Mouse (Mus musculus): ENCODE measurements at regions not wholly inside any gene's neighbourhood (a gene's known extent, or its start where the extent isn't known, plus 50 kb on each side); places are given as distances from the start of the nearest gene placed in this dataset.
A peak's percentile ranks its signal among the peaks of the same experiment; 100 is the strongest.

GRCm38 (mm10) chr12:71481371-71481770 is 171.7 kb downstream of the Dact1 start:
- no peak for DNase-seq (ENCODE audit: low read depth, low spot score)

DNA sequence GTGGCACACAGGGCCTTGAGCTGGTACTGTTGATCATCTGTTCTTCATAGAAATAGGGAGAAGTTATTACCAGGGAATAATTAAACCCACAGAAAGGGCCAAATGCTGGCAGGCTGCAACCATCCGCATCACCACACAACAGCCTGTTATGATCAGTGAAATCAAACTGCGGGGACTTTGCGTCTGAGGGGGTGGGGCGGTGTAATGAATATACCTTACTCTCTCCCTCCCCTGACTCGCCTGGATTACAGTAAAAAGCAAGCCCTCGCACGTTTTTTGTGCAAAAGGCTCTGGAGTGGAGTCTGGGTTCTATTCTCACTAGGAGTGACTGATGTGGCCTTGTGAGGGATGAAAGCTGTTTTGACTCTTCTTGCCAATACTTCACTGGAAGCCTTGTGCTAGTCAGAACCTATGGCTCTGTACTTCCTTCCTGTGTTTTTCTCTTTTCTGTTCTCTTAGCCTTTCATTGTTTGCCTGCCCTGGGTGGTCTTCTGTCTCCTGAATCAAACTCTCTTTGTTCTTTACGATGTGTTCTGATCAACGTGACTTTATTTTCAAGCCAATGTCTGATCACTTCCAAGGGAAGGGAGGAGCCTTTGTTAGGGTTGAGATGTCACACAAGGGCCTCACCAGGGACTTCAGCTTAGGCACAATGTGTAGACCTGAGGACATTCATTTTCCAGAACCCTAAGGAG is 172.4 kb downstream of the Dact1 start:
- DNase-seq (ENCODE audit: low read depth, low spot score): peak; percentile 69

- DNase-seq (ENCODE audit: low read depth, low spot score): no peak
These were observed 172.9 kb downstream of the Dact1 start for GRCm38 (mm10) chr12:71482619-71483018.

GRCm38 (mm10) chr12:71483536-71484165 is 174.0 kb downstream of the Dact1 start:
- no peak for DNase-seq (ENCODE audit: low read depth, low spot score)

DNA sequence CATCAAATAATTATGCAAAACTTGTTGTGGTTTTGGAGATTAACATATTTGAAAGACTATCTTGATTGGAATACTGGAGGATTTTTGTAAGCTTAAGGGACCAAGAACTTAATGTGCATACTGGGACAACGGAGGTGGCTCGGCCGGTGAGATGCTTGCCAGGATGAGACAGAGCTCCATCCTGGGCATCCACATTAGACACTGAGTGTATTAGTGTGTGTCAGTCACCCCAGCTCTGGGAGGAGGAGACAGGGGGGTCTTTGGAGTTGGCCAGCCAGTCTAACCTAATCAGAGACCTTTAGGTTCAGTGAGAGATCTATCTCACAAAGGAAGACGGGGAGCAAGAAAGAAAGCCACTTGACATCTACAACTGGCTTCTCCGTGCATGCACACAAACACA is 174.6 kb downstream of the Dact1 start:
- no peak for DNase-seq (ENCODE audit: low read depth, low spot score)

- no peak for DNase-seq (ENCODE audit: low read depth, low spot score)
These were observed 176.4 kb downstream of the Dact1 start for GRCm38 (mm10) chr12:71486078-71486477.

DNA sequence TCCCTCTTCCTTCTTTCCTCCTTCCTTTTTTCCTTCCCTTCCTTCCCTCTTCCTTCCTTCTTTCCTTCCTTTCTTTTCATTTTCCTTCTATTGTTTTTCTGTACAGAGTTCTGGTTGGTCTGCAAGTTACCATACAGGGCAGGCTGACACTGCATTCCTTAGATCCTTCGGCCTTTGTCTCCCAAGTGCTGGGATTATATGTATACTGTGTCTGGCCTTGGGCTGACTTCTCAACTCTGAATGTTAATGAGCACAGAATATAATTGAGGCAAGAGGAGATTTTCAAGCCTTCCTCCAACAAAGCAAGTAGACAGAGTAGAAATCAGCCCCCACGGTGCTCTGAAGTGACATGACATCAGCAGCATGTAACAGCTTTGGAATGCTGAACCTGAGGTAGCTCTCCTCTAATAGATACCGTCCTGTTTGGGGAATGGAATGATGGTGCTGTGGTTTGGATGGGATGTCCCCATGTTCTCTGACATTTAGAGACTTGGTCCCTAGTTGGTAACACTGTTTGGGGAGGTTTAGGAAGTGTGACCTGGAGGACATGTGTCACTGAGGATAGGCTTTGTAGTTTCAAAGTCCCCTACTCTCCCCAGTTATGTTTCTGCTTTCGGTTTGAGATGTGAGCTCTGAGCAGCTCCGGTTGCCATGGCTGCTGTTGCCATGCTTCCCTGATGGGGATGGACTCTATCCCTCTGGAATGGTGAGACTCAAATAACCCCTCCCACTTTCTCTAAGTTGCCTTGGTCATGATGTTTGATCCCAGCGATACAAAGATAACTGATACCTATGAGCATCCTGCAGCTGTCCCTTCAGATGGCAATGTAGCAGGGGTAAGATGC is 178.1 kb downstream of the Dact1 start:
- no peak for DNase-seq (ENCODE audit: low read depth, low spot score)

- no peak for DNase-seq (ENCODE audit: low read depth, low spot score)
These were observed 179.6 kb downstream of the Dact1 start for GRCm38 (mm10) chr12:71489295-71489694.

DNA sequence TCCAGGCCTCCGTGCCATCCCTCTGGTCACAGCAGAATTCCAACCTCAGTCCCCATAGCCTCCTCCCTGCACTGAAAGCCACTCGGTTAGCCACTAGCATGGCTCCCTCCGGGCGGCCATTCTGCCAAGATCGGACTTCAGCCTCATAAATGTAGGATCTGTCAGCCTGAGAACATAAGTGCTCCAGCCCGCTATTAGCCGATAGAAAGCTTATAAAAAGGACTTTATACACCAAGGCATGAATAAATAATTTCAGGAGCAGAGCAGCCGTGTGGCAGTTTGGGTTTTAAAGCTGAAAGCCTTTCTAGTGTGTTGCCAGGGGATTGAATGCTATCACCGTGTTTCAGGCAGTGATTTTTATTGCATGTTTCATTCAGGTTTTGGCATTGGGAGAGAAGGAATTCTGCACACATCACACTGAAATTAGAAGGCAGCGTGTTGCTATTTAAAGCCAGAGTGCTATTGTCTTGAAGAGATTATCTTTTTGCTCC is 185.2 kb downstream of the Dact1 start:
- no peak for DNase-seq (ENCODE audit: low read depth, low spot score)

GRCm38 (mm10) chr12:71498246-71499029 is 188.8 kb downstream of the Dact1 start:
- no peak for DNase-seq (ENCODE audit: low read depth, low spot score)

DNA sequence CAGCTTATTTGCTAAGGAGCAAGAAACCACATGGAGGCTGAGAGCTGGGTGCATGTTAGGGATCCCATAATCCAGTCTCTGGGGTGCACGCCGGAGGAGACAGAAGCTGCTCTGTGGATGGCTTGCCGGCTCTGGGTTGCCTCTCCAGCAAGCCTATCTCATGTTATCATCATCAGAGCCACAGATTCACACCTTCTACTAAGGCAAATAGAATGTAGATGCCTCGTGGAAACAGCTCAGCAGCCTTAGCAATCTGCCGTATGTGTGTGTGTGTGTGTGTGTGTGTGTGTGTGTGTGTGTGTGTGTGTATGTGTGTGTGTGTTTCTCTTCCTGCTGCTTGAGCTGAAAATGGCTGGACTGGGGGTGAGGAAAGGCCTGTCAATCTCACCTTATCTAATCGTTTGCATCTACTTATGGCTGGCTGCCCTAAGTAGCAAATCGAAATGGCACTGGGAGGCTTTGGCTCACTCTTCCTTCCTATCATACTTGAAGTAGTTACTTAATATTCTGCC is 191.7 kb downstream of the Dact1 start:
- no peak for DNase-seq (ENCODE audit: low read depth, low spot score)

GRCm38 (mm10) chr12:71503265-71503664 is 193.6 kb downstream of the Dact1 start:
- peak; percentile 60 for DNase-seq (ENCODE audit: low read depth, low spot score)

DNA sequence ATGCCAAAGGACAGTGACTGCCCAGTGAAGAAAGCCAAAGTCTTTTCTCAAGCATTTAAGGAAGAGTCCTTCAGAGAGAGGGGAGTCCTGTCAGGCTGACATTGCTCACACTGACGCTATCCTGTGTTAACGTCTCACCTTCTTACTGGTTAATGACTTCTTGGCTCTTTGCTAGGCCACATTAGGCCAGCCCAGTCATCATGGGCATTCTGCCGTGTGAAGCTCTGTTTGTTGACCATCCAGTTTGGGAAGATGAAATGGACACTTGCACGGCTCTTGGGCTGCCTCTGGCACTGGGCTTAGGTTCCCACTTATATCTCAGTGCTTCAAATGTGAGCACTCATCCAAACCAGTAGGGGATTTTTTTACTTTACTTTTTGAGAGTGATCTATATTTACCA is 196.5 kb downstream of the Dact1 start:
- no peak for DNase-seq (ENCODE audit: low read depth, low spot score)

GRCm38 (mm10) chr12:71506716-71507115 is 197.0 kb downstream of the Dact1 start:
- DNase-seq (ENCODE audit: low read depth, low spot score): no peak

DNA sequence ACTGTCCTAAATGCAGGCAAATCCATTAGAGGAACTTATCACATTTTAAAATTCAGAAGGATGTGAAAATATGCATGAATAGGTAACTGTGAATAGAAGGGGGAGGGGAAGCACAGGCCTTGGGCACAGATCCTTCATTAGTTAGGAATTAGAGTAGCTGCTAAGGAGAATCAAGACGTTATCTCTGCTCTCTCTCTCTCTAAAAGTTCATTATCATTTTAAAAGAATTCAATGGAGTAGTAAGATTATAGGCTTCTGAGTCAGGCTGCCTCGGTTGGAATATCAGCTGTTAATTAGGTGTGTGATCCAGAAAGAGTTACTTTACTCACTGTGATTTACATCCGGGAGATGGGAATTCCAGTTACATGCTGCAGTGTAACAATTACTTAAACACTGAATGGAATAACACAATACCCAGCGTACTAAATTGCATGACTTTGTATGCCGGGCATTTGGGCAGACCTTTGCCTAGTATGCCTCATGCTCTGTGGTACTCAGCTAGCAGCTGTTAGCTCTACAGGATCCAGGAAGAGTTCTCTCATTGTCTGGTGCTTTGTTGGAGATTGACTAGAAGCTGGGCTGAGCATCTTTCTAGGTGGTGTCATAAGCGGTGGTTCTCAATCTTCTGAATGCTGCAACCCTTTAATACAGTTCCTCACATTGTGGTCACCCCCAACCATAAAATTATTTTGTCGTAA is 203.4 kb downstream of the Dact1 start:
- DNase-seq (ENCODE audit: low read depth, low spot score): no peak

GRCm38 (mm10) chr12:71519520-71519919 is 209.8 kb downstream of the Dact1 start:
- DNase-seq (ENCODE audit: low read depth, low spot score): no peak

DNA sequence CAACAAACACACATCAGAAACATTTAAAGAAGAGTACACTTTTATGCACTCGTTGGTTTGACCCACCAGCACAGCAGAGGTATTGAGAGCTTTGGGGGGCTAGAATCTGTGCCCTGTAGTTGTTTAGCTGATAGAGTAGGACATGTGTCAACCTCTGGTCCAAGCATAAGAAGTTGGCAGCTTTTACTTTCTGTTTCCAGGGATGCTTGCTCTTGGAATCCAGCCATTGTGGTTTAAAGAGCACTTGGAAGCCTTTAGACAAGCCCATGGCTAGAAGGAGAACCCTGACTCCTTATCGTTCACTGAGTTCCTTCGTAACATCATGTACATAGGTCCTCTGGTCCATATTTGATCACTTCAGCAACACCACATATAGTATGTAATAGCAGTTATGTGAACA is 212.3 kb downstream of the Dact1 start:
- DNase-seq (ENCODE audit: low read depth, low spot score): no peak

- DNase-seq (ENCODE audit: low read depth, low spot score): no peak
These were observed 212.8 kb downstream of the Dact1 start for GRCm38 (mm10) chr12:71522451-71522850.

GRCm38 (mm10) chr12:71524156-71524555 is 214.5 kb downstream of the Dact1 start:
- DNase-seq (ENCODE audit: low read depth, low spot score): no peak

DNA sequence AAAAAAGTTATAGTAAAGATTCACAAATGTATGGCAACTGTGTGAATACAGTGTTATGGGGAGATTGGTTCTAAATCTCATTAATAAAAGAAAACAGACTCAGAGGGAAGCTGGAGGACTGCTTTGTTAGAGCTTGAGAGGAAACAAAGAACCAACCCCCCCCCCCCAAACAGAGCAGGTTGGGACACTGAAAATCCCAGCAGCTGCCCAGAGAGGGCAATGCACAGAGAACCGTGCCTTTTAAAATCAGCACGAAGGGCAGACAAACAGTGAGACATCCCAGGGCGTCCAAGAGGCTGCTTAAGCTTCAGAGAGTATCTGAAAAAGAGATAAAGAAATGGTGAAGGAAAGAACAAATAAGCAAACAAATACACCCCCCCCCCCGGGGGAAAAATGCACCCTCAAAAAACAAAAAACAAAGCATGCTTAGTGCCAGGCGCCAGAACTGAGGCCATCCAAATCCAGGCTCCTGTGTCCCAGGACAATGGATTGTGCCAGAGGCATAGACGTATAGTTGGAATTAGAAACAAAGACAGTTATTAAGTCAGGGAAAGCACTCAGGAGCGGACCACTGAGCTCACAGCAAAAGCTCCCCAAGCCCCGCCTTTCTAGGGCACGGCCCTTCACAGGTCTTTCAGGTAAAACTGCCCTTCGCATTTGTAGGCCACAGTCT is 215.7 kb downstream of the Dact1 start:
- no peak for DNase-seq (ENCODE audit: low read depth, low spot score)
